Mouse (Mus musculus): ENCODE measurements around the gene Cnp. TPM values are rescaled to one million over a fixed set of nuclear protein-coding genes. Genes with fewer than 3 reads are reported as not detected.

The Cnp gene
- polyA plus RNA-seq, 1 experiment: 138 TPM

DNA sequence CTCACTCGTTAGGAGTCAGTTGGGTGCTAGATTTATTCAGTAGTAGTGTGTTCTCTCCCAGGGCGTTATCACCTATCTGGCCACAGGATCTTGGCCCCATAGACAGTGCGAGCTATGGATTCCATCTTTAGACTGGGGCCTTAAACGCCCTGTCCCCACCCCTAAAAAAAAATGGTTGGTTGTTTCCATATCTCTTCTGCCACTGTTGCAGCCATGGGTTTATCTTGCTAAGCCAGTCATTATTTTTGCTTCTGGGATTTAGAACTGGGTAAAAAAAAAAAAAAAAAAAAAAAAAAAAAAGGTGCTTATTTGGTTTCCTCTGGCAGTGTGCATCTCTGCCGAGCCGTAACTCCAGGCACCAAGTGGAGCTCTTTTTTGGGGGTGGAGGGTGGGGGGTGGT lies 10.0 kb upstream of the Cnp start:
- H3K27me3 ChIP-seq (ENCODE audit: control insufficient read depth, insufficient read depth, low read length): no peaks in the 10 kb centered on the region
- H3K36me3 ChIP-seq (ENCODE audit: control insufficient read depth, insufficient read depth, low read length): no peaks in the 10 kb centered on the region
- H3K4me1 ChIP-seq (replicated peaks; ENCODE audit: control insufficient read depth, insufficient read depth, low read length): peaks cover 5% of the 10 kb centered on the region
- no peak for DNase-seq
- WGBS: 94% methylated on average over 6 of the region's 6 CpGs
- no peak overlapping the region for H3K4me3 ChIP-seq (ENCODE audit: control insufficient read depth, insufficient read depth, low read length)
- no peak overlapping the region for H3K27ac ChIP-seq (ENCODE audit: control insufficient read depth, insufficient read depth, low read length)
- TF ChIP-seq POLR2A (IDR thresholded peaks at IDR 0.05; ENCODE audit: control insufficient read depth, extremely low read depth, insufficient read depth, low read length, poor library complexity): no peak
- no peak for TF ChIP-seq CTCF (IDR thresholded peaks at IDR 0.05; ENCODE audit: borderline replicate concordance, control insufficient read depth, extremely low read depth, insufficient read depth, low read length, poor library complexity)

DNA sequence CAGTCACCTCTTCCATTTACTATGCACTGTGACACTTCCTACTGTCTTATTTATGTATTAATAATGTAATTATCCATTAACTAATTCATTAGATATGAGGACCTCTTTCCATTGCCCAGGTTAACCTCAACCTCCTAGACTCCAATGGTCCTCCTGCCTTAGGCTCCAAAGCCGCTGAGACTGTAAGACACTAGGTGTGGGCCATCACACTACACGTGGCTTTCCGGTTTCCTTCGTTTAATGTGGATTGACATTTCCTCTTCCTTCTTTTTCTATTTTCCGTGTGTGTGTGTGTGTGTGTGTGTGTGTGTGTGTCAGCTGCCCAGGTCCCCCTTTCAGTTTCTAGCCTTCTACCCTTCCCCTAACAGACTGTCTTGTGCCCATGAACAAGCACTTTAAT lies 7.5 kb upstream of the Cnp start:
- no peak for DNase-seq
- Histone ChIP-seq H3K4me1 (replicated peaks; ENCODE audit: control insufficient read depth, insufficient read depth, low read length) (peaks cover 16% of the 10 kb centered on the region), H3K36me3 (ENCODE audit: control insufficient read depth, insufficient read depth, low read length) (no peaks in the 10 kb centered on the region), H3K27ac (ENCODE audit: control insufficient read depth, insufficient read depth, low read length) (no peak overlapping the region), H3K4me3 (ENCODE audit: control insufficient read depth, insufficient read depth, low read length) (no peak overlapping the region), H3K27me3 (ENCODE audit: control insufficient read depth, insufficient read depth, low read length) (no peaks in the 10 kb centered on the region)
- WGBS: 9% methylated on average over 5 of the region's 5 CpGs
- TF ChIP-seq POLR2A (IDR thresholded peaks at IDR 0.05; ENCODE audit: control insufficient read depth, extremely low read depth, insufficient read depth, low read length, poor library complexity) (no peak), CTCF (IDR thresholded peaks at IDR 0.05; ENCODE audit: borderline replicate concordance, control insufficient read depth, extremely low read depth, insufficient read depth, low read length, poor library complexity) (no peak)

DNA sequence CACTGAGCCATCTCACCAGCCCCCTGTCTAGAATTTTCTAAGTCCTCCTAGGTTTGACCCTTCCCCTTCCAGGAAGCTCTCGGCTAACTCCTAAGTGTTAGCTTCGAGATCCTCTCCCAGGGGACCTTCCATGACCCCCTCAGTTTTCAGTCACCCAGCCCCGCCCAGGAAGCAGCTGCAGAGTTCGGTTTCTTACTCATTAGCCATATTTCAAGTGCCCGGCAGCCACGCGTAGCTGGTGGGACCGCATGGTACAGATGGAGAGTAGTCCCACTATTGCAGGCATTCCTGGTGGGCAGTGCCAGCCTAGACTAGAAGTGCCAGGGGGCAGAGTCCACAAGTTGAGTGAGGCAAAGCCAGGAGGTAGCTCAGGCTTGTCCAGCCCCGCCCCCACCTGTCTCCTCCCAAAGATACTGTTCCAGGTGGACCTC lies 6.9 kb upstream of the Cnp start:
- no peak overlapping the region for H3K4me3 ChIP-seq (ENCODE audit: control insufficient read depth, insufficient read depth, low read length)
- 19% methylated on average over 9 of the region's 9 CpGs for WGBS

DNA sequence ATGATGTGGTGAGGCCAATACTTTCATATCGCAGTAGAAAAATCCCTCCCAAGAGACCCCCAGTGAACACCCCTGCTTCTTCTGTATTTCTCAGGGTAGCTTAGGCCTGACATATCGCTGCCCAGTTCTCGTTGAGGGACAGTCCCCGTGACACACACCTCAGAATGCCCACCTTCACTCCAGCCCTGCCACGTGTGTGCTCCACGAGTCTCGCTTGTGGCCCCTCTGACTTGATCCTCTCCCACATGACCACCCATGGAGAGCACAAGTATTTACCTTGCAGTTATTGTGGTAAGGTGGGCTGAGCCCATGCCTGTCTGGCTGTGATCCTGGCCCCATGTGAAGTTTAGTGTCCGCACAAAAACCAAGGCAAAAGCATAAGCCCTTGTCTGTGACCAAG lies 6.0 kb upstream of the Cnp start:
- Histone ChIP-seq H3K27me3 (ENCODE audit: control insufficient read depth, insufficient read depth, low read length) (no peaks in the 10 kb centered on the region), H3K27ac (ENCODE audit: control insufficient read depth, insufficient read depth, low read length) (no peak overlapping the region), H3K4me1 (replicated peaks; ENCODE audit: control insufficient read depth, insufficient read depth, low read length) (peaks cover 18% of the 10 kb centered on the region), H3K4me3 (ENCODE audit: control insufficient read depth, insufficient read depth, low read length) (no peak overlapping the region), H3K36me3 (ENCODE audit: control insufficient read depth, insufficient read depth, low read length) (no peaks in the 10 kb centered on the region)
- TF ChIP-seq POLR2A (IDR thresholded peaks at IDR 0.05; ENCODE audit: control insufficient read depth, extremely low read depth, insufficient read depth, low read length, poor library complexity): no peak
- no peak for TF ChIP-seq CTCF (IDR thresholded peaks at IDR 0.05; ENCODE audit: borderline replicate concordance, control insufficient read depth, extremely low read depth, insufficient read depth, low read length, poor library complexity)
- WGBS: 96% methylated on average over 8 of the region's 8 CpGs
- DNase-seq: no peak

More for the DNA sequence above, 6.9 kb upstream of the Cnp start:
- no peak for TF ChIP-seq POLR2A (IDR thresholded peaks at IDR 0.05; ENCODE audit: control insufficient read depth, extremely low read depth, insufficient read depth, low read length, poor library complexity)
- no peak for TF ChIP-seq CTCF (IDR thresholded peaks at IDR 0.05; ENCODE audit: borderline replicate concordance, control insufficient read depth, extremely low read depth, insufficient read depth, low read length, poor library complexity)
- no peaks in the 10 kb centered on the region for H3K27me3 ChIP-seq (ENCODE audit: control insufficient read depth, insufficient read depth, low read length)
- DNase-seq: no peak
- H3K4me1 ChIP-seq (replicated peaks; ENCODE audit: control insufficient read depth, insufficient read depth, low read length): peaks cover 16% of the 10 kb centered on the region
- H3K27ac ChIP-seq (ENCODE audit: control insufficient read depth, insufficient read depth, low read length): no peak overlapping the region
- H3K36me3 ChIP-seq (ENCODE audit: control insufficient read depth, insufficient read depth, low read length): no peaks in the 10 kb centered on the region

DNA sequence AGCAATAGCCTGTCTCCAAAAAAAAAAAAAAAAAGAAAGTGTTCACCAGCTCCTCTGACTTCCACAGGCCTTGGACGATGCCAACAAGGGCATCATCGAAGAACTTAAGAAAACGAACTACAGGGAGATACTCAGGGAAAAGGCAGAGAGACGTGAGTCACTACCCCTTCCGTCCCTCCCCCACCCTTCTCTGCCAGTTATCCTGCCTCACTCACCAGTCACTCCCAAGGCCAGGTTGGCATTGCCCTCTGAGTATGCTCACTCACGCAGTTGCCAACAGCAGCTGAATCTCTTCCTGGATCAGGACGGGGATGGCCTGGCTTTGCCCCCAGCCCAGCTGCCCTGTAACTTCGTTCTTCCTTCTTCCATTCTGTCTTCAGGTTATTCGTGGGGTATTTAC lies 4.9 kb upstream of the Cnp start:
- no peak for DNase-seq
- Histone ChIP-seq H3K27me3 (ENCODE audit: control insufficient read depth, insufficient read depth, low read length) (no peaks in the 10 kb centered on the region), H3K4me3 (ENCODE audit: control insufficient read depth, insufficient read depth, low read length) (no peak overlapping the region), H3K4me1 (replicated peaks; ENCODE audit: control insufficient read depth, insufficient read depth, low read length) (peaks cover 22% of the 10 kb centered on the region), H3K36me3 (ENCODE audit: control insufficient read depth, insufficient read depth, low read length) (no peaks in the 10 kb centered on the region), H3K27ac (ENCODE audit: control insufficient read depth, insufficient read depth, low read length) (no peak overlapping the region)
- 74% methylated on average over 9 of the region's 9 CpGs for WGBS
- TF ChIP-seq CTCF (IDR thresholded peaks at IDR 0.05; ENCODE audit: borderline replicate concordance, control insufficient read depth, extremely low read depth, insufficient read depth, low read length, poor library complexity) (no peak), POLR2A (IDR thresholded peaks at IDR 0.05; ENCODE audit: control insufficient read depth, extremely low read depth, insufficient read depth, low read length, poor library complexity) (no peak)

DNA sequence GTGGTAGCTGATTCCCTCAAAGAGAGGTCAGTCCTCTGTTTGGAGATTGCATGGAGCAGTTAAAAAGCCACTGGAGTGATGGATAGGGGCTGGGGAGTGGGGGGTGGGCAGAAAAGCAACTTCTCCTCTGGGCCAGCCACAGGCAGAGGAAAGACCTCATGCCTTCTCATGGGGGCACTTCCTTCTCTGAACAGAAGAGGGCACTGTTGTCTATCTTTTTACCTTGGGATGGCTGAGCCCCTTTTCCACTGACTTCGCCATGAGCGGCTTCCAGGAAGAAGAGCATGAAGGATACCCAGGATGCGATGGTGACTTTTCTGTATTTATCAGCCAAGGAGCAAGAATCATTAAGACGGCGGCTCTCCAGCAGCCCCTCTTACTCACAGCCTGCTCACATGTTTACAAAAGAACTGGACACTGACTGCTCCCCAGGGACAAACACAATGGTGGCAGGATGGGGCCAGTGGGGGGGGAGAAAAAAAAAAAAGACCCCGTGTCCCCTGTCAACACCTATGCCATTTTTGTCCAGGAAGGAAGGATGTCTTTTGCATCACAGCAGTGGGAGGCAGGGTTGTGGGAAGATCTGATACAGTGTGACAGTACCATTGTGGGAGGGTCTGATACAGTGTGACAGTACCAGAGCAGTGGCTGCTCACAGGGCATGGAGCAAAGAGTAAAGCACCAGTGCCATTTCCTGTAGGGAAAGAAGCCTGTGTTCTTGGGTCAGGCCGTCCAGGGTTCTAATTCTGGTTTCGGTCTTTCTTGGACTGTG lies 4.1 kb upstream of the Cnp start:
- Histone ChIP-seq H3K27ac (ENCODE audit: control insufficient read depth, insufficient read depth, low read length) (no peak overlapping the region), H3K27me3 (ENCODE audit: control insufficient read depth, insufficient read depth, low read length) (no peaks in the 10 kb centered on the region), H3K4me1 (replicated peaks; ENCODE audit: control insufficient read depth, insufficient read depth, low read length) (peaks cover 25% of the 10 kb centered on the region), H3K36me3 (ENCODE audit: control insufficient read depth, insufficient read depth, low read length) (no peaks in the 10 kb centered on the region), H3K4me3 (ENCODE audit: control insufficient read depth, insufficient read depth, low read length) (peak overlapping the region; percentile 32)
- TF ChIP-seq POLR2A (IDR thresholded peaks at IDR 0.05; ENCODE audit: control insufficient read depth, extremely low read depth, insufficient read depth, low read length, poor library complexity) (no peak), CTCF (IDR thresholded peaks at IDR 0.05; ENCODE audit: borderline replicate concordance, control insufficient read depth, extremely low read depth, insufficient read depth, low read length, poor library complexity) (peak; percentile 35; the same call in 1 of the 2 replicates)
- peak; percentile 76 for DNase-seq
- WGBS: 11% methylated on average over 8 of the region's 8 CpGs
